8 mouse cellular contexts compared by ENCODE assay signal in the genomic region with DNA sequence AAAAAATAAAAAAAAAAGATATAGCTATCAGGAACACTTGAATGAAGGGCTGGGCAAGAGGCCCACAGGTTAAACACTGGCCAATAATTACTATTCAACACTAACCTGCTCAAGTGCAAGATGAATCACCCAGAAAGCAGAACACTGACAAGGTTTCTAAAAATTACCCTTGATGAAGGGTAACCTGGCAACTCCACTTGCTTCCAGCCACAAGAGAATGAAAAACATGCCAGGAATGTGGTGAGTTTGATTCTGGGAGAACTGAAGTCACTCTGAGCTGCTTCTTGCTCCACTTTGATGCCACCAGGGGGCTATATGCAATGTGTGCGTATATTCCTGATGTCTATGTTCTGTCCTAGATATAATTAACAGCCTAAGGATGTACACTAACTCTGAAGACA. TPM values are rescaled to one million over a fixed set of nuclear protein-coding genes. Genes with fewer than 3 reads are reported as not detected.
DNase-seq lines count a peak whose midpoint lies in the region; ATAC-seq and TF ChIP-seq lines count a peak whose summit lies in the region.

No protein-coding gene starts in this region.

- DNase-seq in midbrain, embryonic 11.5 days (ENCODE audit: low spot score, missing footprints), result peak; percentile 75
- DNase-seq in kidney, adult 18-20 months, result peak; percentile 38
- peak; percentile 23 for DNase-seq in naive thymus-derived CD4-positive, alpha-beta T cell, adult 2 months (ENCODE audit: low read depth)
- no peak for DNase-seq in thymus, adult 2 months
- no peak for DNase-seq in right cerebral cortex, postnatal 25 days

- no peaks in the 10 kb centered on the region for H3K9me3 ChIP-seq in midbrain, embryonic 11.5 days (ENCODE audit: control insufficient read depth, low read length)
- H3K9me3 ChIP-seq in midbrain, embryonic 15.5 days, result no peaks in the 10 kb centered on the region
- H3K9me3 ChIP-seq in intestine, embryonic 15.5 days, result no peaks in the 10 kb centered on the region

- no peaks in the 10 kb centered on the region for H3K27me3 ChIP-seq in midbrain, embryonic 11.5 days (ENCODE audit: control insufficient read depth, insufficient read depth, low read length)
- H3K27me3 ChIP-seq in midbrain, embryonic 15.5 days (replicated peaks), result peaks cover 4% of the 10 kb centered on the region; the same call in 1 of the 2 replicates
- no peaks in the 10 kb centered on the region for H3K27me3 ChIP-seq in thymus, adult 2 months (ENCODE audit: control insufficient read depth, insufficient read depth, low read length)
- H3K27me3 ChIP-seq in intestine, embryonic 15.5 days (replicated peaks), result no peaks in the 10 kb centered on the region

- TF ChIP-seq CTCF in cortical plate, adult 2 months (IDR thresholded peaks at IDR 0.05; ENCODE audit: extremely low read depth, insufficient read depth, low read length), result peak; percentile 11; the same call in 1 of the 2 replicates
- TF ChIP-seq CTCF in thymus, adult 2 months (IDR thresholded peaks at IDR 0.05; ENCODE audit: borderline replicate concordance, control insufficient read depth, extremely low read depth, insufficient read depth, low read length, poor library complexity), result no peak

- H3K9ac ChIP-seq in midbrain, embryonic 11.5 days (ENCODE audit: low read length), result no peak overlapping the region
- no peak overlapping the region for H3K9ac ChIP-seq in midbrain, embryonic 15.5 days
- H3K9ac ChIP-seq in intestine, embryonic 15.5 days, result no peak overlapping the region

- TF ChIP-seq POLR2A in cortical plate, adult 2 months (IDR thresholded peaks at IDR 0.05; ENCODE audit: extremely low read depth, insufficient read depth, low read length), result no peak
- TF ChIP-seq POLR2A in thymus, adult 2 months (IDR thresholded peaks at IDR 0.05; ENCODE audit: control insufficient read depth, extremely low read depth, insufficient read depth, low read length, poor library complexity), result no peak

- H3K36me3 ChIP-seq in midbrain, embryonic 11.5 days (ENCODE audit: control insufficient read depth, insufficient read depth, low read length), result no peaks in the 10 kb centered on the region
- H3K36me3 ChIP-seq in midbrain, embryonic 15.5 days (replicated peaks), result no peaks in the 10 kb centered on the region
- H3K36me3 ChIP-seq in thymus, adult 2 months (ENCODE audit: control insufficient read depth, insufficient read depth, low read length), result no peaks in the 10 kb centered on the region
- no peaks in the 10 kb centered on the region for H3K36me3 ChIP-seq in intestine, embryonic 15.5 days

- 13% methylated on average over 1 of the region's 1 CpGs for WGBS in midbrain, embryonic 11.5 days
- 10% methylated on average over 1 of the region's 1 CpGs for WGBS in midbrain, embryonic 15.5 days
- 56% methylated on average over 1 of the region's 1 CpGs for WGBS in thymus, adult 2 months
- WGBS in intestine, embryonic 15.5 days, result 12% methylated on average over 1 of the region's 1 CpGs

- H3K4me2 ChIP-seq in midbrain, embryonic 11.5 days, result peak overlapping the region; percentile 11; the same call in 1 of the 2 replicates
- H3K4me2 ChIP-seq in midbrain, embryonic 15.5 days, result no peak overlapping the region
- H3K4me2 ChIP-seq in intestine, embryonic 15.5 days (replicated peaks), result no peak overlapping the region

- H3K27ac ChIP-seq in midbrain, embryonic 11.5 days (ENCODE audit: low read depth, low read length), result no peak overlapping the region
- no peak overlapping the region for H3K27ac ChIP-seq in midbrain, embryonic 15.5 days
- no peak overlapping the region for H3K27ac ChIP-seq in cortical plate, adult 2 months (ENCODE audit: insufficient read depth, low read length)
- H3K27ac ChIP-seq in thymus, adult 2 months (ENCODE audit: control insufficient read depth, insufficient read depth, low read length), result no peak overlapping the region
- H3K27ac ChIP-seq in intestine, embryonic 15.5 days, result no peak overlapping the region

- peaks cover 14% of the 10 kb centered on the region for H3K4me1 ChIP-seq in midbrain, embryonic 11.5 days (ENCODE audit: control insufficient read depth, insufficient read depth, low read length)
- peaks cover 7% of the 10 kb centered on the region for H3K4me1 ChIP-seq in midbrain, embryonic 15.5 days
- H3K4me1 ChIP-seq in cortical plate, adult 2 months (ENCODE audit: control insufficient read depth, insufficient read depth, low read length), result no peaks in the 10 kb centered on the region
- peaks cover 4% of the 10 kb centered on the region for H3K4me1 ChIP-seq in thymus, adult 2 months (replicated peaks; ENCODE audit: control insufficient read depth, insufficient read depth, low read length)
- H3K4me1 ChIP-seq in intestine, embryonic 15.5 days (replicated peaks), result peaks cover 5% of the 10 kb centered on the region

- ATAC-seq in midbrain, embryonic 11.5 days (ENCODE audit: low FRiP score), result no peak
- no peak for ATAC-seq in midbrain, embryonic 15.5 days (replicated peaks)
- ATAC-seq in intestine, embryonic 15.5 days, result no peak

- no peak overlapping the region for H3K4me3 ChIP-seq in midbrain, embryonic 11.5 days (ENCODE audit: low read depth, low read length)
- H3K4me3 ChIP-seq in midbrain, embryonic 15.5 days, result no peak overlapping the region
- no peak overlapping the region for H3K4me3 ChIP-seq in cortical plate, adult 2 months (ENCODE audit: insufficient read depth, low read length)
- no peak overlapping the region for H3K4me3 ChIP-seq in thymus, adult 2 months (ENCODE audit: control insufficient read depth, insufficient read depth, low read length)
- H3K4me3 ChIP-seq in intestine, embryonic 15.5 days (replicated peaks), result no peak overlapping the region

RNA-seq across cellular contexts. Expression of gene Zfp367, which starts 2.2 kb away (rescaled TPM):
- 25.6 and 25.7 TPM in 2 replicates for polyA plus RNA-seq in midbrain, embryonic 11.5 days (2014; fragmentation: Nextera tagmentation; extraction: Ambion mirVana)
- polyA plus RNA-seq in midbrain, embryonic 15.5 days (2015; fragmentation: Nextera tagmentation; extraction: Ambion mirVana), result 4.2 and 4.9 TPM in 2 replicates
- polyA plus RNA-seq in cortical plate, adult 2 months (2012; rRNA removed), result 31.9 and 34.6 TPM in 2 replicates
- polyA plus RNA-seq in thymus, adult 2 months (2012; rRNA removed), result 13.3 and 16.2 TPM in 2 replicates
- 18.8 and 21.6 TPM in 2 replicates for polyA plus RNA-seq in intestine, embryonic 15.5 days (2015; fragmentation: Nextera tagmentation; extraction: Ambion mirVana)

RNA-seq across cellular contexts. Expression of gene Habp4, which starts 6.5 kb away (rescaled TPM):
- 23.1 and 23.4 TPM in 2 replicates for polyA plus RNA-seq in midbrain, embryonic 11.5 days (2014; fragmentation: Nextera tagmentation; extraction: Ambion mirVana)
- polyA plus RNA-seq in midbrain, embryonic 15.5 days (2015; fragmentation: Nextera tagmentation; extraction: Ambion mirVana), result 39.0 and 41.4 TPM in 2 replicates
- polyA plus RNA-seq in cortical plate, adult 2 months (2012; rRNA removed), result 203 and 210 TPM in 2 replicates
- 7.2 and 10.8 TPM in 2 replicates for polyA plus RNA-seq in thymus, adult 2 months (2012; rRNA removed)
- polyA plus RNA-seq in intestine, embryonic 15.5 days (2015; fragmentation: Nextera tagmentation; extraction: Ambion mirVana), result 16.8 and 17.4 TPM in 2 replicates

RNA-seq across cellular contexts. Expression of gene Slc35d2, which starts 26.0 kb away (rescaled TPM):
- 2.9 and 5.0 TPM in 2 replicates for polyA plus RNA-seq in midbrain, embryonic 11.5 days (2014; fragmentation: Nextera tagmentation; extraction: Ambion mirVana)
- polyA plus RNA-seq in midbrain, embryonic 15.5 days (2015; fragmentation: Nextera tagmentation; extraction: Ambion mirVana), result 0.82 and 1.1 TPM in 2 replicates
- polyA plus RNA-seq in cortical plate, adult 2 months (2012; rRNA removed), result 1.5 and 1.6 TPM in 2 replicates
- 2.7 and 6.0 TPM in 2 replicates for polyA plus RNA-seq in thymus, adult 2 months (2012; rRNA removed)
- polyA plus RNA-seq in intestine, embryonic 15.5 days (2015; fragmentation: Nextera tagmentation; extraction: Ambion mirVana), result 4.6 and 6.7 TPM in 2 replicates

Comparison
In these comparisons a context has a peak if more than half of its experiments do, and no peak if none do; other contexts are left out.
1. DNase-seq: peak in midbrain, embryonic 11.5 days (single experiment), kidney, adult 18-20 months (single experiment) and naive thymus-derived CD4-positive, alpha-beta T cell, adult 2 months (single experiment); none in thymus, adult 2 months (single experiment) and right cerebral cortex, postnatal 25 days (single experiment).